Mouse (Mus musculus): ENCODE data around the gene Filip1l. TPM values are rescaled to one million over a fixed set of nuclear protein-coding genes. Genes with fewer than 3 reads are reported as not detected.

Gene Filip1l
- total RNA-seq, 2 experiments from 2014 or later: 36.3 to 64.5 TPM

GRCm38 (mm10) chr16:57478451-57478850 is 125.6 kb downstream of the Filip1l start:
- ATAC-seq (ENCODE audit: poor library complexity, severe bottlenecking): no peak

DNA sequence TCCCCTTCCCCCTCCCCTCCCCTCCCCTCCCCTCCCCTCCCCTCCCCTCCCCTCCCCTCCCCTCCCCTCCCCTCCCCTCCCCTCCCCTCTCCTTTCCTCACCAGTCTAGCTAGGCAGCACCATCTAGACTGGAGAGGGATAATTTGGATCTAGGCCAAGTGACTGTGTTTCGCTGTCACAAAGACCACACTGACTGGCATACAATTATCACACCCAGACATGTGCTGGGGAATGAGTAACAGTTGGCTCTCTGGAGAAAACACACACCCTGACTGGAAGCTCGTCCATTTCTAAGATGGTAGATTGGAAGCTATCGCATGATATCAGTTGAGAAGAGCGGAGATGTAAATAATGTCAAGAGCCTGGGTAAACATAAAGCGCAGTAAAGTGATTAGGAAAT is 126.9 kb downstream of the Filip1l start:
- ATAC-seq (ENCODE audit: poor library complexity, severe bottlenecking): no peak

- ATAC-seq (ENCODE audit: poor library complexity, severe bottlenecking): peak; percentile 92
Measured at GRCm38 (mm10) chr16:57482264-57482663, 129.4 kb downstream of the Filip1l start.

DNA sequence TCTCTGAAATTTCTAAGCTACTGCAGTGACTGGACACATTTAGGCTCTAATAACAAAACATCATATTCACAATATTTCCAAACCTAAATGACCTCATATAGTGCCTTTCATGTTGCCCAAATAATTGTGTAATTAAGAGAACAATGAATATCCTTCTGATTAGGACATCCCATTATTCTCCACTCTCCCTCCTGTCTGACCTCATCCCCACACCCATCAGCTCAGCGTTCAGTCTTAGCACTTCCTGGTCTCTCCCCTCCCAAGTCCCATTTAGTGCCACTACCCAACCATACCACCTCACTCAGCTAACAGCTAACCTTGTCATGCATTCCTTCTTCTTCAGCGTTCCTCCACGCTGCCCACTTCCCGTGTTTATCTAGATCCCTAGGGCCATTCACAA is 130.0 kb downstream of the Filip1l start:
- ATAC-seq (ENCODE audit: poor library complexity, severe bottlenecking): no peak

DNA sequence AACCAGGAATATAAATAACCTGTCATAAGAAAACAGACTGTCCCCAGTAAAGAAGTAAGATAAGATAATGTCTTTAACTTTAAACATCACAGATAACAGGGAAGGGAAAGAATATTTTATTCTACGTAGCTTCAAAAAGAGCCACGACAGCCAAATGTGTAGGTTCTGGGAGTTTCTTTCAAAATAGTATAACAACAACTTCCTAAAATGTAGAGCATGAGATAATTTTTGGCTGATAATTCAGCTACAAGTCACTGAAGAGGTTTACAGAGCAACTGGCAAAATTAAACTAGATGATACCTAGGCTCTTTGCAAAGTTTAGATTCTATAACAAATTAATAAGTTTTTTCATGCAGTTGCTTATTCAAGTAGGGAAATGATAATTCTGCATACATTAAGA is 130.6 kb downstream of the Filip1l start:
- ATAC-seq (ENCODE audit: poor library complexity, severe bottlenecking): no peak

DNA sequence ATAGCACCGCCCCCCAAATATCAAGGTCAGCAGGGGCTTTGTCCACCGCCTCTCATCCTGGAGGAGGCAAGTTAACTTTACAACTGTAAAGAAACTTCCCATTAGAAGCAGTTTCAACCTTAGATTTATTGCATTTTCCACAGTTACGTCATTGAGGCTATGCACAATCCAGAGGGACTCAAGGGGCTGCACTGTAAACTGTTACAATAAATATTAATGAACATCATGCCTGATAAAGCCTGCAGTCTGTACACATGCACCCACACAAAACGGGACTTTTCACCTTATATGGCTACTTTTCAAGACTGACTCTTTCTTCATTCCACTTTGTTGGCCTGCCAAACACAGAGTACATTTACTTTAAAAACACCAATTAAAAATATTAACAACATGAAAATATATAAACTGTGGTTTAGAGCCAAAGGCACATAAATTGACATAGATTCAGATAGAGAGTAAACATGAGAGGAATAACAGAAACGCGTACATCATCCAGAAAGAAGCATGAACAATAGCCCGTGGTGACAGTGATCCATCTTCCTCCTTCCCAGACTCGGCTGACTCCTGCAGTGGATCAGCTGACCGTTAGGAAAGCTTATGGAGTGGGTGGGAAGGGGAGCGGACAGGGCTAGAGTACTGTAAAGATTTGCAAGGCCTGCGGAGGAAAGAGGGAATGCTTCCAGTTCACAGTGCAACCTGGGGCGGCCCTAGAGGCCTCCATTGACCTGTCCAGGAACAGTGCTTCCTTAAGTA is 131.3 kb downstream of the Filip1l start:
- no peak for ATAC-seq (ENCODE audit: poor library complexity, severe bottlenecking)

DNA sequence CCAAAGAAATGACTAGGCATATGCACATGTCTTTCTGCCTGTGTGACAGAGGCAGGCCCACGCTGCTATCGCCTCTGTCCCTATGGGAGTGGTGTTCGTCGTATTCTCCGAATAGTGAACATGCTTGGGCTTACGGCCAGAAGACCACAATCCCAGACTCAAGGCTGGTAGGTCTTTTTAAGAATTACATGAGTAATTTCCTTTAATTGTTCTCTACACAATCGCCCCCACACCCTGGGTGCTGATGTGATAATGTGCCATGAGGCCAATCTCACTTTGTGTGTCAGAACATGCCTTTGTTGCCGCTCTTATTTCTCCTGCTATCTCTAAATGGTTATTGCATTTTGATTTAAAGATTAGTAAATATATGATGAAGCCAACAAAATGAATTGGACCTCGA is 132.4 kb downstream of the Filip1l start:
- ATAC-seq (ENCODE audit: poor library complexity, severe bottlenecking): no peak

DNA sequence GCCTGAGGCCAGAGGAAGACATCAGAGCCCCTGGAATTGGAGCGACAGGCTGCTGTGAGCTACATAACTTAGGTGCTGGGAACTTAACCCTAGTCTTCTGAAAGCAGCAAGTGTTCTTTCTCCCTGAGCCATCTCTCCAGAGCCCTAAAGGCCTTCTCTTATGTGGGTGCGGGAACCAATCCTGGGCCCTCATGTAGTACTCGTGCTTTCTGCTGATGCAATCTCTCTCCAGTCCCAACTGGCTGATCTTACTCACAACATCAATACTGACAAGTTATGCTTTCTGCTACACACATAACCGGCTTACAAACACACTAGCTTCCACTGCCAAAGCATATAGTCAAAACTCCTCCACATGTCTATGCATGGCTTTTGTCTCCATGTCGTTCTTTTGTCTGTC is 133.4 kb downstream of the Filip1l start:
- no peak for ATAC-seq (ENCODE audit: poor library complexity, severe bottlenecking)

DNA sequence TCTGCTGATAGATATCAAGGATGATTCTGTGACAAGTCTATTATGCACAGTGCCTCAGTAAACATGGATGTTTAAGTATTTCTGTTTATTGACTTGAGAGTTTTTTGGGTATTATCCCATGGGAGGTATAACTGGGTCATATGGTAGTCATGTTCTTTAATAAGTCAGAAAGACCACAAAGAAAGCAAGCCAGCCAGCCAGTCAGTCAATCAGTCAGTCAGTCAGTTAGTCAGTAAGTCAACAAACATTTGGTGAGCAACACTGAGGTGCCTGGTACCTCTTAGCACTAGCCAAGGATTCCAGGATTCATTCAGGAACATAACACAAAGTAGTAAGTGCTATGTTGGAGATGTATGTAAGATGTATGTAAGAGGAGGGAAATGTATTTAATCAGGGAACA is 135.8 kb downstream of the Filip1l start:
- no peak for ATAC-seq (ENCODE audit: poor library complexity, severe bottlenecking)

DNA sequence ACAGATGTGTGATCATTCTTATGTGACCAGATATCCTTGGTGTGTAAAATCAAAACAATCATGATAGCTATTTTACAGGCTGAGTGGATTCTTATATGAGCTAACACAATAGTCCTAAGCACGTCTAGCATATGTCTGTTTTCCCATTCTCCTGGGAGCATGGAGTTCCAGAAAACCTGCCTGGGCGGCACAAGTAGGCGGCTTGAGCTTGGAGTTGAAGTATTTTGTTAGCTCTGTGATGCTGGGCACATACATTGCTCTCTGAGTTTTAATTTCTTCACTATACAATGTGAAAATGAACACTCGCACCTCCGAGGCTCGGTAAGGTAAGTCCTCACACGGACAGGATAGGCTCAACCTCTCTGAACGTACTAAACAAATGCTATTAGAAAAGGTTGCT is 137.8 kb downstream of the Filip1l start:
- ATAC-seq (ENCODE audit: poor library complexity, severe bottlenecking): no peak

GRCm38 (mm10) chr16:57491853-57492252 is 139.0 kb downstream of the Filip1l start:
- no peak for ATAC-seq (ENCODE audit: poor library complexity, severe bottlenecking)

GRCm38 (mm10) chr16:57495476-57496203 is 142.7 kb downstream of the Filip1l start:
- 0 out of 2 replicates have a peak, but pooled peaks have one; percentile 21 for ATAC-seq (ENCODE audit: poor library complexity, severe bottlenecking)

GRCm38 (mm10) chr16:57496437-57497173 is 143.7 kb downstream of the Filip1l start:
- ATAC-seq (ENCODE audit: poor library complexity, severe bottlenecking): no peak

DNA sequence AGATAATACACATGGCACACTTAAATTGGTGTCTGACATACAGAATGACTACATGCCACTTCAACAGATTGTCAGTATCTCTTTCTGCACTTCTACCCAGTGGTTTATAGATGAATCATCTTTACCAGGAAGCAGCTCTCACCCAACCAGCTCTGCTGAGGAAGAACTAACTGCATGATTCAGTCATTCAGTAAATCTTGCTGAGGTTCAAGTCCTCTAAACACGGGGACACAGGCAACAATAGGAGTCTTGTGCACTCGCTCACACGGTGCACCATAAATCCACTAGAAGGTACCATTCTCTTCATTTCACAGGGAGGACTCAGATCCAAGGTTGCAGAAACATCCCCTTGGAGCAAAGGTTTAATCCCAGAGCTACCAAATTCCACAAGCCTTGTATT is 148.0 kb downstream of the Filip1l start:
- 0 out of 2 replicates have a peak, but pooled peaks have one; percentile 29 for ATAC-seq (ENCODE audit: poor library complexity, severe bottlenecking)

- peak; percentile 72 for ATAC-seq (ENCODE audit: poor library complexity, severe bottlenecking)
Measured at GRCm38 (mm10) chr16:57502230-57502629, 149.3 kb downstream of the Filip1l start.

GRCm38 (mm10) chr16:57502761-57503160 is 149.9 kb downstream of the Filip1l start:
- no peak for ATAC-seq (ENCODE audit: poor library complexity, severe bottlenecking)

GRCm38 (mm10) chr16:57504728-57505127 is 151.8 kb downstream of the Filip1l start:
- 0 out of 2 replicates have a peak, but pooled peaks have one; percentile 29 for ATAC-seq (ENCODE audit: poor library complexity, severe bottlenecking)

DNA sequence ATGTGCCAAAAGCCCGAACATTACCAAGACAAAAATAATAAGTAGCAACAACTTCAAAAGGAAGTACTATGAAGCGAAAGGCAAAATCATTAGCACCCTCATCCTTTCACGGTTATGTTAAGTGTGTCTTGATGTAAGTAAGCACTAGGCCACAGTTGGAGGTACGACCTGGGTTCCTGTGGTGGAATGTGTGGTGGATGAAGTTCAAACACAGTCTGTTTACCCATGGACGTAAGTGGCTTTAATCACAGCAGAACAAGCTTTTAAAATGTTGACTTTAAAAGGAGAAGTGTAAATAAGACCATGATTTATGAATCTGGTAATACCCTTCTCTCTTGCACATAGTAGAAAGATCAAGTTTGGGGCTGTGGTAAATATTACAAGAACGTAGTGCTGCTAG is 153.2 kb downstream of the Filip1l start:
- no peak for ATAC-seq (ENCODE audit: poor library complexity, severe bottlenecking)

DNA sequence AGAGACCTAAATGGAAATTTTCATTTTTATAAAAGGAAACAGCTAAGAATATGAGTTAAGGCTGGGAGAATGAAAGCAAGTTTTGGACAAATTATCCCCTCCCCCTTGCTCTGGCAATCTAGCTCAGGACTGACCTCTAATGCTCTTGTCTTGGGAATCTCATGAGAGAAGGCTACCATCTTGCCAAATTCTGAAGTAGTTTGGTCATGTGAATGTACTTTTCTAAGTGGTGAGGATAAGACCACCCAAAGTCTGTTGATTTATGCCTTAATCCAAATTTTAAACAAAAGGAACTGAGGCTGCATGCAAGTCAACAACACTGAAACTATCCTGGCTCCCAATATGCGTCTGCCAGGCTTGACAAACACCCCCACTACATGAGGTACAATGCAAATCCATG is 155.5 kb downstream of the Filip1l start:
- no peak for ATAC-seq (ENCODE audit: poor library complexity, severe bottlenecking)

DNA sequence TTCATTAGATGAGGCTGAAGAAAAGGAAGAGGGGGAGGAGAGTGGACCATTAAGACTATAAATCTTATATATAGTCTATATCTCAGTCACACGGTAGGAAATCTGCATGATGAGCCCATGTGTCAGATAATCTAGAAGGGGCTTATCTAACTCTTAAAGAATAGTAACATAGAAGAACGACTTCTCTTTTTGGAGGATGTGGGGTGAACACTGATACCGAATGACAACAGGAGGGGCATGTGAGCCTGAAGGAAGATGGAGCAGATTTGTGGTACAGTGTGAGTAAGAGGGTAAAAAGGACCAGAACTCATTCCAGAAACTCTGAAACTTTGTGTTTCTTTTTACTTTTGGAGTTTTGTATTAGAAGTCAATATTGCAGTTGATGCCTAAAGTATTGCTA is 156.2 kb downstream of the Filip1l start:
- ATAC-seq (ENCODE audit: poor library complexity, severe bottlenecking): no peak

GRCm38 (mm10) chr16:57513562-57513961 is 160.7 kb downstream of the Filip1l start:
- no peak for ATAC-seq (ENCODE audit: poor library complexity, severe bottlenecking)

GRCm38 (mm10) chr16:57514371-57514770 is 161.5 kb downstream of the Filip1l start:
- ATAC-seq (ENCODE audit: poor library complexity, severe bottlenecking): no peak
